Mouse (Mus musculus) liver, adult 2 months (tissue): Measurements from ENCODE around the gene Rita1.

Experiments used
- CTCF ChIP-seq: fragments of 200-500 bp; IDR thresholded peaks from 2 replicates; pipeline ENCODE4 v1.5.1; 2011; ENCODE audit warnings: low read depth, low read length, control low read depth
- POLR2A ChIP-seq: fragments of 200-500 bp; IDR thresholded peaks from 2 replicates; pipeline ENCODE4 v1.6.1; 2011; ENCODE audit warnings: low read length, control low read depth; ENCODE audit not compliant: insufficient read depth; ENCODE audit errors: extremely low read depth

DNA sequence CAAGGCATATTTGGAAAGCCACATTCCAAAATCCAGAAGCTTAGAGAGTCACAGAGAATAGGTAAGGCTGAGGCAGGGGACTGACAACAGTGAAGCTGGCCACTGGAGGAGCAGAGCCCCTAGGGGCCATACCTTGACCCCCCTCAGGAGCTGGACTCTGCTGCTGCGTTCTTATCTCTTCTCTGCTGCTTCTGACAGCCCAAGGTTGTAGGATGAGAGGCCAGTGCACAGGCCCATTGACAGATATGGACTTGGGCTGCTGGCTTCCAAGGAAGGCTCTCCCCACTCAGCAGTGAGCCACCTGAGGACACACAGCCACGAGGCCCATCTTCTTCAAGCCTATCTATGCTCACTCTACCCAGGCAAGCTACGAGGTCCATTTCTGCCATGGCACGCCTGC is 43.4 kb downstream of the Rita1 start:
- TF ChIP-seq POLR2A (no peak), CTCF (no peak)
